Mouse (Mus musculus): Measurements from ENCODE around the gene Nmrk1.

GRCm38 (mm10) chr19:18671056-18671741 is 39.4 kb downstream of the Nmrk1 start:
- TF ChIP-seq CTCF (IDR thresholded peaks at IDR 0.05; ENCODE audit: low read depth) (no peak), EP300 (IDR thresholded peaks at IDR 0.05; ENCODE audit: low read depth) (no peak)
